Mouse (Mus musculus) heart, embryonic 14.5 days (tissue): Measurements from ENCODE around the gene Atp6v1g2. TPM values are rescaled to one million over a fixed set of nuclear protein-coding genes. Genes with fewer than 3 reads are reported as not detected.

Experiments
- ATAC-seq: fragments of 200-750 bp; cut with Nextera tagmentation; 2 replicates; pipeline ENCODE4 v1.8.0; 2017; ENCODE audit warnings: low read depth, moderate TSS enrichment; ENCODE audit not compliant: insufficient number of reproducible peaks, insufficient read depth, low FRiP score
- H3K27ac ChIP-seq, 2 experiments: fragments of 200-500 bp in 1 of 2; fragments of 300-500 bp in 1 of 2; sonication (generic) in 1 of 2; replicated peaks in 1 of 2; 2 replicates each; pipeline ENCODE4 v1.5.1; 2012 to 2014; ENCODE audit warnings: low read depth in 2 of 2, low read length in 2 of 2, control low read depth in 1 of 2, mild to moderate bottlenecking in 1 of 2, mixed read lengths in 1 of 2; ENCODE audit not compliant: control insufficient read depth in 1 of 2, insufficient read depth in 1 of 2
- H3K27me3 ChIP-seq: fragments of 300-500 bp; sonication (generic); 2 replicates; pipeline ENCODE4 v1.6.1; 2014; ENCODE audit warnings: mild to moderate bottlenecking, low read length, control low read depth; ENCODE audit not compliant: control insufficient read depth, insufficient read depth
- H3K36me3 ChIP-seq: fragments of 300-500 bp; sonication (generic); 2 replicates; pipeline ENCODE4 v1.6.1; 2014; ENCODE audit warnings: mild to moderate bottlenecking, control low read depth, low read length, mixed read lengths; ENCODE audit not compliant: control insufficient read depth, insufficient read depth
- H3K4me1 ChIP-seq, 2 experiments: fragments of 200-500 bp in 1 of 2; fragments of 300-500 bp in 1 of 2; sonication (generic) in 1 of 2; 2 replicates each; pipeline ENCODE4 v1.6.1; 2012 to 2014; ENCODE audit warnings: low read length in 2 of 2, control low read depth in 1 of 2, mixed read lengths in 1 of 2; ENCODE audit not compliant: control insufficient read depth in 2 of 2, insufficient read depth in 2 of 2
- H3K4me2 ChIP-seq: fragments of 300-500 bp; sonication (generic); 2 replicates; pipeline ENCODE4 v1.6.1; 2014; ENCODE audit warnings: mild to moderate bottlenecking, low read length
- H3K4me3 ChIP-seq, 2 experiments: fragments of 200-500 bp in 1 of 2; fragments of 300-500 bp in 1 of 2; sonication (generic) in 1 of 2; 2 replicates each; pipeline ENCODE4 v1.5.1; 2012 to 2014; ENCODE audit warnings: low read length in 2 of 2, mild to moderate bottlenecking in 2 of 2, control low read depth in 1 of 2, low read depth in 1 of 2, moderate library complexity in 1 of 2; ENCODE audit not compliant: control insufficient read depth in 1 of 2, insufficient read depth in 1 of 2
- H3K9ac ChIP-seq: fragments of 300-500 bp; sonication (generic); 2 replicates; pipeline ENCODE4 v1.6.1; 2014; ENCODE audit warnings: mild to moderate bottlenecking, low read length
- H3K9me3 ChIP-seq: fragments of 300-500 bp; sonication (generic); 2 replicates; pipeline ENCODE4 v1.6.1; 2016; ENCODE audit warnings: low read length, control low read depth; ENCODE audit not compliant: control insufficient read depth
- WGBS: fragments of 180-500 bp; shearing (Covaris S2); extraction: QIAGEN DNeasy Blood & Tissue Kit; methylation state at CpG from one replicate; pipeline ENCODE4 v1.1.7; 2014; 5-methylcytosine and 5-hydroxymethylcytosine counted together
- polyA plus RNA-seq: library from polyadenylated mRNA; unstranded; fragments of >200 nt; fragmentation: Nextera tagmentation; extraction: Ambion mirVana; gene quantifications from 2 replicates; pipeline ENCODE4 v1.2.1, GENCODE M21; 2014

Atp6v1g2 gene
- polyA plus RNA-seq, 1 experiment from 2014 or later, result 10.7 TPM

DNA sequence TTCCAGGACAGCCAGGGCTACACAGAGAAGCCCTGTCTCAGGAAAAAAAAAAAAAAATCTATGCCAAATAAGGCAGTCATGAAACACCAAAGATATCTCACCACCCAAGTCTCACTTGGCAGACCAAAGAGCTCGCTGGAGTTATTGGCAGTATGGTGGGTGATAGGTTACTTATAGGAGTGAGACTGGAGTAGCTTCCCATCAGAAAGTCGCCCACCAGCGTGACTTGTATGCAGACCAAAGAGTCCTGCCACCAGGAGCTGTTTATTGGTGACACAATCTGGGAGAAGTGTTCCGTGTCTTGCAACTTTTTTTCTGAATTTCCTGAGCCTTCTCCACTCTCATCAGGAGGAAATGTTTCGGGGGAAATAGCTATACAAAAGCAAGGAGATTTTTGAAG is 6.2 kb downstream of the Atp6v1g2 start:
- ATAC-seq, result no peak

DNA sequence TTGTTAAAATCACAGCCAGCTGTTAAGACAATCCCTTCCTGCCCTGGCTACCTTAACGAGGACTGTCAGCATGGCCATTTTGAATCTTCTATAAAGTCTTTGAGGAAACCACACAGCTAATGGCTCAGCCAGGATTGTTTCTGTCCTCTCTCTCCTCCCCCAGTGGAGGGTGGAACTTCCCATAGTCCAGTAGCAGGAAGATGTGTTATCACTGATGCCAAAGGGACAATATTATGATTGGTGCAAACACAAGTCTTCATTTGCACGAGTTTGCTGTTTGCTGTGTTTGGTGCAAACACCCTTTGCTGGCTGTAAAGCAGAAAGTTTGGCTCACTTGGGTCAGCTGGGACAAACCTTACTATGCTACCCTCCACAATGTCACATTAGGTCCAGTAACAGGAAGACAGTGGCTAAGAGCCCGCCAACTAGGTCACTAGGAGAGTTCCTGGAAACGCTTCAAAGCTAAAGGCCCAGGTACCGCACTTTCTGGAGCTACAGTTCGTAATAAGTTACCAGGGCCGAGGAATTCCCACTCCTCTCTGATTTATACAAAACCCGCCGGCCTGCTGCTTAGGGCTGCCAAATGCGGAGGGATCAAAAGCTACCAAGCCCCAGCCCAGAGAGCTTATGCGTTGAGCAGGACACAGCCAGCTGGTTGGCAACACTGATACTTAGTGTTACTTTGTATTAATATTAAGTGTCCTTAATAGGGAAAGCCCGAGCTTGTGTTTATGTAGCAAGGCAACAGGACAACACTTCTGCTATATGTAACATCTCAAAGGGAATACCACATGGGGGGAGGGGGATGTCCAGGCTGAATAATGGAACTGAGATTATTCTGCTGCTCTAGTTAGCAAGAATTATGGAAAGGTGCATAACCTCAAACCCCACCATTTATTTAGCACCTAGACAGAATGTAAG is 7.2 kb downstream of the Atp6v1g2 start:
- no peak for ATAC-seq
- Histone ChIP-seq H3K4me2 (peak overlapping the region; percentile 66), H3K27me3 (no peaks in the 10 kb centered on the region), H3K36me3 (peaks cover 39% of the 10 kb centered on the region), H3K4me3 (peak overlapping the region in 1 of 2 experiments; percentile 95; a peak in 3 of 4 replicates), H3K9ac (peak overlapping the region; percentile 100), H3K27ac (peak overlapping the region; percentile 98 to 99), H3K9me3 (no peaks in the 10 kb centered on the region), H3K4me1 (peaks cover 17 to 41% of the 10 kb centered on the region in 2 experiments)
- WGBS, result 32% methylated on average over 12 of the region's 12 CpGs

More for the DNA sequence above, 6.2 kb downstream of the Atp6v1g2 start:
- Histone ChIP-seq H3K27ac (peak overlapping the region in 1 of 2 experiments; percentile 98; a peak in 1 of 4 replicates), H3K4me3 (no peak overlapping the region), H3K9me3 (no peaks in the 10 kb centered on the region), H3K36me3 (peaks cover 30% of the 10 kb centered on the region), H3K9ac (no peak overlapping the region), H3K4me1 (peaks cover 15 to 32% of the 10 kb centered on the region in 2 experiments), H3K4me2 (no peak overlapping the region), H3K27me3 (no peaks in the 10 kb centered on the region)
- WGBS, result 79% methylated on average over 5 of the region's 5 CpGs

DNA sequence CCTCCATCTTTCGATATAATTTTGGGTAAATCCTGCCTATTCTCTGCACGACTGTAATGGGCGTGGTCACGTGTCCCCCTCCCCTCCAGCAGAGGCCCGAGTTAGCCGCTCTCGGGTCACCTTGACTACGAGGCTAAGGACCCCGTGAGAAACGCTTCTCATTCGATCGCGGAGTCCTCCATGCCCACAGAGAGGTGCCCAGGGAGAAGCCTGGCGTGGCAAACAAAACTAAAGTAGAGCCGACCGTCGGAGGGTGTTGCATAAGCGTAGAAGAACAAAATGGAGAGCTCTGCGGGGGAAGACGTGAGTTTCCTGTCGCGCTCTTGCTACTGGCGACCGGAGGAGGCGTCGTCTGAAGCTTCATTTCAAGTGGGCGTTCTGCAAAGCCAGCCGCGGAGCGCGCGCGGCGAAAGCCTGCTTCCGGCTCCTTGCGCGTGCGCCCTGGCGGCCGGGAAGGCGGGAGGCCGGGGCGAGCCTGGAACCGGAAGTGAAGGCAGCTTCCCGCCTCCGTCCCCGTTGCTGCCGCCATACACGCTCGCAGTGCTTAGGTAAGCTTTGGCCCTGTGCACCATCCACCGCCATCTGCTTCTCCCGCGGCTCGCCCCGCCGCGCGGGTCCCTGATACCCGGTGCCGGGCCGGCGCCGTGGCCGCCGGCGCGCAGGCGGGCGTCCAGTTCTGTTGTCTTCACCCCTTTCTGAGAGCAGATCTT is 8.0 kb downstream of the Atp6v1g2 start, which contains the start of gene Ddx39b:
TSS of gene Ddx39b (plus strand) at position 442 of the 710 bp plus-strand sequence.
- Histone ChIP-seq H3K4me2 (peak within 1 kb of the TSS; percentile 88), H3K36me3 (peaks cover 48% of the 10 kb centered on the region)

DNA sequence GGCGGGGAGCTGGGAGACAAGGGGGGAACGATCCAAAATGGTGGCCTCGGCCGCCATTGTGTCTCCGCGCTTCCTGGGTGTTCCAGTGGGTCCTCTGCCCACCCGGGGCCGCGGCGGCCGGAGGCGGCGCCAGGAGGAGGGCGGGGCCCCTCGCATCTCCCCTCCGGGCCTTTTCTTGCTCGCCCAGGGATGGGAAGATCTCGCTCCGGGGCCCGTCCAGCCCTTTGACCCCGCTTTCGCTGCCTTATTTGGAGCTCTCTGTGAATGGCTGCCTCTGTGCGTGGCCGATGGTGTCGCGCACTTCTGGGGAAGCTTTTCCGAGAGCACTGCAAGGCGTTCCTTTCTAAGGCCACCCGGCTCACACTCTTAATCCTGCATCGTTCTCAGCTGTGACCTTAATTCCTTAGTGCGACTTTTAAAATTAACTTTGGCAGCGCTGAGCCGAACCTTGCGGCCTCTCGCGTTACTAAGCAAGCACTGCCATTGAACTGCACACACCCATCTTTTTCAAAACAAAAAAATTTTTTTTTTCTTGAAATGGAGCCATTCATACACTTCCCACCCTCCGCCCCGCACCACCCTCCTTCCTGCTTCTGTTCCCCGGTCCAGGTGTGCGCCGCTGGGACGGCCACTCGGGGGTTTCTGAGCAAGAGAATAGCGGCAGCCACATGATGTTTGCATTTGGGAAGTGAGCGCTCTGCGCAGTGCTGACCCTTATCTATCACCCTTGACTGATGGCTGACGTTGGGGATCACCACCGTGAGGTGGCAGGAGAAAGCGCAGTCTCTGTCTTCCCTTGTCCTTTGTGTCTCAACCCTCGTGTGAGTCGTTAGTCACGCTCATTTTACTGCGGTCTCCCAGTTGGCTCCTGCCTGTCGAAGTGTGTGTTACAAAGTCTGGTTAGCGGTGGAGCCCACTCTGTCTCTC is 8.8 kb downstream of the Atp6v1g2 start:
- Histone ChIP-seq H3K27ac (peak overlapping the region; percentile 96 to 98), H3K9me3 (no peaks in the 10 kb centered on the region), H3K4me2 (peak overlapping the region; percentile 88), H3K4me1 (peaks cover 17 to 48% of the 10 kb centered on the region in 2 experiments), H3K36me3 (peaks cover 56% of the 10 kb centered on the region), H3K27me3 (no peaks in the 10 kb centered on the region), H3K4me3 (peak overlapping the region; percentile 95), H3K9ac (peak overlapping the region; percentile 100)
- peak; percentile 33; the same call in 1 of the 2 replicates for ATAC-seq
- WGBS, result under 1% methylated on average over 53 of the region's 55 CpGs

More for the DNA sequence above, 8.0 kb downstream of the Atp6v1g2 start, which contains the start of gene Ddx39b:
- Histone ChIP-seq H3K27ac (peak within 1 kb of the TSS; percentile 98 to 99), H3K27me3 (no peaks in the 10 kb centered on the region), H3K4me1 (peaks cover 17 to 46% of the 10 kb centered on the region in 2 experiments), H3K4me3 (peak within 1 kb of the TSS; percentile 95), H3K9me3 (no peaks in the 10 kb centered on the region), H3K9ac (peak within 1 kb of the TSS; percentile 100)
- peak; percentile 86 for ATAC-seq
- WGBS, result under 1% methylated on average over 57 of the region's 69 CpGs

DNA sequence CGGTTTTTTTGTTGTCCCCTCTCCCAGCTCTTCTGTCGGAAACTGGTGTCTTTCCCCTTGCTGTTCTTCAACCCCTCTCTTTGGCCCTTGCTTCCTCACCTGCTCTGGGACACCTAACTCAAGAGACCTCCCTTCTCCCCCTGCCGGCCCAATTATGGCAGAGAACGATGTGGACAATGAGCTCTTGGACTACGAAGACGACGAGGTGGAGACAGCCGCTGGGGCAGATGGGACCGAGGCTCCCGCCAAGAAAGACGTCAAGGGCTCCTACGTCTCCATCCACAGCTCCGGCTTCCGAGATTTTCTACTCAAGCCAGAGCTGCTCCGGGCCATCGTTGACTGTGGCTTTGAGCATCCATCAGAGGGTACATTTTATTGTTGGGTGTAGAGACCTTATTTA is 9.6 kb downstream of the Atp6v1g2 start:
- H3K9me3 ChIP-seq, result no peaks in the 10 kb centered on the region
- no peak for ATAC-seq
- H3K4me2 ChIP-seq, result peak overlapping the region; percentile 88
- peak overlapping the region; percentile 96 to 98 for H3K27ac ChIP-seq
- H3K4me3 ChIP-seq, result peak overlapping the region; percentile 95
- 8% methylated on average over 16 of the region's 16 CpGs for WGBS
- H3K4me1 ChIP-seq, result peaks cover 17 to 48% of the 10 kb centered on the region in 2 experiments
- H3K27me3 ChIP-seq, result no peaks in the 10 kb centered on the region
- peak overlapping the region; percentile 100 for H3K9ac ChIP-seq
- H3K36me3 ChIP-seq, result peaks cover 56% of the 10 kb centered on the region

DNA sequence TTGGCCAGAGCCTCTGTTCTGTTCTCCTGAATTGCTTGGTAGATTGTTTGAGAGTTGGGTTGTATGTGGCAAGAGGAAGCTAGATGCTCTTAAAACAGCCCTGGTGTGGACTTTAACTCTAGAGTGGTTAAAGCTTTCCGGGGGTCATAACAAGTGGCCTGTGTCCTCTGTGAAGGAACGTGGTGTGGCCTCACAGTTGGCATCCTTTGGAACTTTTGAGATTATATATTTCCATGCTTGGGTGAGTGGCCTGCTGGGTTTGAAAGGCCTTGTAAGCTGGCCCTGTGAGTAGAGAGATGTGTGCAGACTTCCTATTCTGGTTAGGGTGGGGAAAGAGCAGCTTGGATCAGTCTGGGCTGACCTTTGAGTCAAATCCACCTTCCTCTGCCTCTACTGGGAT is 11.5 kb downstream of the Atp6v1g2 start:
- Histone ChIP-seq H3K27me3 (no peaks in the 10 kb centered on the region), H3K36me3 (peaks cover 71% of the 10 kb centered on the region), H3K9me3 (no peaks in the 10 kb centered on the region), H3K4me1 (peaks cover 17 to 47% of the 10 kb centered on the region in 2 experiments), H3K27ac (no peak overlapping the region), H3K4me2 (peak overlapping the region; percentile 88), H3K4me3 (peak overlapping the region in 1 of 2 experiments; percentile 10; a peak in 1 of 4 replicates), H3K9ac (peak overlapping the region; percentile 100; the same call in 1 of the 2 replicates)
- WGBS, result 65% methylated on average over 2 of the region's 2 CpGs
- no peak for ATAC-seq
